Mouse (Mus musculus) layer of hippocampus, adult 9-10 months (tissue): ENCODE data around the gene Kifc3.

ENCODE experiments used
- DNase-seq: peaks from one replicate; pipeline ENCODE4 v3.0.0; 2022; ENCODE audit warnings: low spot score

Gene Kifc3

DNA sequence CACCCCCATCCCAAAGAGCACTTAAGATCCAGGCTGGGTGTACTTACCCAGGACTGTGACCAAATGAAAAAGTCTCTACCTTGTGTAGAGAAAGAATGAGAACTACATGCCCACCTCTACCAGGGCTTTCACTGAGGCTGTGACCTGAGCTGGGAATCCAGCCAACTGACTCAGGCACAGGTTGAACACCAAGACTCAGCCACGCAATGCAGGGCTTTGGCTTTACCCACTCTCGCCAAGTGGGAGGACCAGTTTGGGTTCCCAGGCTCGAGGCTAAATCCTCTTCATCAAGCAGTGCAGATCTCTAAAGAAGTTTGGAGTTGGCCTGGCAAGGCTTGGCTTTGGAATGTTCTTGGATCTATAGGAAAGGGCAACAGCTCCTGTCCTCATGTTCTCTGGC lies 127.1 kb downstream of the Kifc3 start:
- DNase-seq, result no peak

DNA sequence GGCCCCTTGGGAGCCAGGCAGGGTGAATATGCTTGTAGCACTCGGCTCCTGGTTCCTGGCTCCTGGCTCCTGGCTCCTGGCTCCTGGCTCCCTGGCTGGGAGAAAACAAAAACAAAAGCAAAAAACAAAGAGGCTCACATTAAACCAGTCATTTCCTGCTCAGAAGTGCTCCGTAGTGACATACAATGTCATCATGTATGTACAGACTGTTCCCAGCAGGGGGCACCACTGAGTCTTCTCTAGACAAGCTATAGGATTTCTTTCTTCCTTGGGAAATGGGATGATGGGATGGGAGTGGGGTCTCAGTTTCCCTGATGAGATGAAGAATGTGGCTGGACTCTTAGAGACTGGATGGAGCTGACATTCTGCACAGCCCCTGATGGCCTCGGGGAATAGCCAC lies 135.0 kb downstream of the Kifc3 start:
- no peak for DNase-seq

DNA sequence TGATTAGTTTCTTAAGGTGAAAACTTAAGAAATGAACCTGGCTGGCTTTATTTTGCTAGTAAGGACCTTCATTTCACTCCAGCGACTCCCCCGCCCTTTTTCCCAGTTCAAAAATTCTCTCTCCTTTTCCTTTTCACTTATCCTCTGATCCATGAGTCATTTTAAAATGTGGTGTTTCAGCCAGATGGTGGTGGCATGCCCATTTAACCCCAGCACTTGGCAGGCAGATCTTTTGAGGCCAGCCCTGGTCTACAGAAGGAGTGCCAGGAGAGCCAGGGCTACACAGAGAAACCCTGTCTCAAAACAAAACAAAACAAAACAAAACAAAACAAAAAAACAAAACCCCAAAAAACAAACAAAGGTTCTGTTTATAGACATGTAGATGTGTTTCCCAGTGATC lies 138.1 kb downstream of the Kifc3 start:
- no peak for DNase-seq

DNA sequence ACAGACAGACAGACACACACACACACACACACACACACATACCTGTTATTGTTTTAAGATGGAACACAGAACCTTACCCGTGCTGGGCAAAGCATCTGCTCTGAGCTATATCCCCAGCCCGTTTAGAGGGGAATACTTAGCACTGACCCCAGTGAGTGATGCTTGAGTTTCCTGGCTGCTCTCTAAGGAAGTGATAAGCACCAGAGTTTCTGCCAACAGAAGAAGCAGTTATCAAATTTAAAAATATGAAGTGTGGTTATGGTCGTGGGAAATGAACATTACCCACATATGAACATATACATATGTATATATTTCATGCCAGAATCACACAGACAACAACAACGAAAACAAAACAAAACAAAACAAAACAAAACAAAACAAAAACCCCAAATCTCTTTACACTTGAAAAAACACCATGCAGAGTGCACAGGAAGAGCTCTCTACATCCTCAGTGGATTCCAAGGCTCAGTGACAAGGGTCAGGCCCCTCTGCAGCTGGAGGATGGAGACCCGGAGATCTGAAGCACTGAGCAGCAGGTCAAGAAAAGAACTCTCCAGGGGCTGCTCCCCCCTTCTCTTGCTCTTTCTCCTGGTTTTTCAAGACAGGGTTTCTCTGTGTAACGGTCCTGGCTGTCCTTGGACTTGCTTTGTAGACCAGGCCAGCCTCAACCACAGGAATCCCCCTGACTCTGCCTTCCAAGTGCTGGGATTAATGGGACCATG lies 142.6 kb downstream of the Kifc3 start:
- DNase-seq, result no peak

DNA sequence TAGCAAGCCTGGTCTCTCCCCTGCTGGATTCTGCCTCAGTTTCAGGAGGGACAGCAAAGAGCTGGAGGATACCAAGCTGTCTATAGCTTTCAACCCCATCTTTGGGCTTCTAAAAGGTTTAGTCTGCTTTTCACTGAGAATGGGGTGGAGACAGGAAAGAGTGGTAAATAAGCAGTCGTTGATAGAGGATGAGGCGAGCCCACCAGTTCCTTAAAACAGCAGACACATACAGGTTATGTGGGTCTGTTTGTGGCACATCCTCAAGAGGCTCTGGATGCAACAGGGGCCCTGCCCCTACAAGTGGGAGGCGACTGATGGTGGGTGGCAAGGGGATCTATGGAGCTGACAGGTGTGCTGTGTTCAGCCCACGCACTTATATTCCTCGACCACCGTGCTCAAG lies 144.0 kb downstream of the Kifc3 start:
- no peak for DNase-seq

DNA sequence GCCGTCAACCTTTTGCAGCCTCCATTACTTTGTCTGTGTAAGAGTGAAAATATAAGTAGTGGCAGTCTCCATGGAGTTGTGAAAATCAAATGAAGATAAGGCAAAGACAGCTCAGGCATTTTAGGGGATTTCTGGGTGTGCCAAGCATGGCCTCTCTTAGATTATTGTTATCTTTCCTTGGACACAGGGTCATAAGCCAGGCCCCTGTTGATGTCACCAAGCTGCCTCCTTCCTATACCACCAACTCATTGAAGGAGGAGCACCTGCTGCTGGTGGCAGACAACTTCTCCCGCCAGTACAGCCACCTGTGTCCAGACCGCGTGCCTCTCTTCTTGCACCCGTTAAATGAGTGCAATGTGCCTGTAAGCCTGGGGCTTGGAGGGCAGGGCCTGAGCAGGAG lies 146.2 kb downstream of the Kifc3 start:
- no peak for DNase-seq

DNA sequence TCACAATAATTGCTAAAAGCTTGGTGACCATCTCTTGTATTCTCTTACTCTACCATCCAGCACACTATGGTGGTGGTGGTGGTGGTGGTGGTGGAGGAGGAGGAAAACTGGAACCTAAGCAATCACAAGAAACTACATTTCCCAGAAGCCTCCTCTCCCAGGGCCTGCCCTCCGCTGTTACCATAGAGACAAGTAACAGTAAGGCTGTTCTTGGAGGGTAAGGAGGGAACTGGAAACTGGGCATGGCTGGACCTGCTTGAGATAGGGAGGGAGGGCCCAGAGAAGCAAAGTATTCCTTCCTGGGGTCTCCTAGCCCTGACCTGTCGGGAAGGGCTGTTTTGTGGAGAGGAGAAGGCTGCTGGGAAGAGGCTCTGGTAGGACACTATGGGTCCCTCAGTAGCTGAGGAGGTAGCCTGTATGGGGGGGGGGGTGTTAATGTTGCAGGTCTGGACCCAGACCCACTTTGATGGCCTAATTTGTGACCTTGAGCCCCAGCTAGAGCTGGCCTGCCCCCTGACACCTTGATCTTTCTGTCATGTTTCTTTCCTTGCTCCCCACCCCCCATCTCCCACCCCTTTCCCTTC lies 147.6 kb downstream of the Kifc3 start, which contains the start of gene Drc7:
Gene Drc7 (plus strand): TSS at position 177 of the 584 bp plus-strand sequence.
- no peak for DNase-seq

DNA sequence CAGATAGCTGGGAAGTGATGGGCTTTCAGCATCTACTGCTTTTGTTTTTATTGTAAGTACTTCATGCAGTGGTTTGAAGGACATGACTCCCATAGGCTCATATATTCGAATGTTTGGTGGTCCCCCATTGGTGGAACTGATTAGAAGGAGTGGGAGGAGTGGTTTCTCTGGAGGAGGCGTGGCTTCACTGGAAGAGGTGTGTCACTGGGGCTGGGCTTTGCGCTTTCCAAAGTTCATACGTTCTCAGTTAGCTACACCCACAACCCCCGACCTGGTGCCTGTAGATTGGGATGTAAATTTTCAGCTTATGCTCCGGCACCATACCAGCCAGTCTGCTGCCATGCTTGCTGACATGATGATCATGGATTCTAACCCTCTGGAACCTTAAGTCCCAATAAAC lies 148.2 kb downstream of the Kifc3 start:
- no peak for DNase-seq
